Mouse (Mus musculus): Measurements from ENCODE around the gene Gramd2.

DNA sequence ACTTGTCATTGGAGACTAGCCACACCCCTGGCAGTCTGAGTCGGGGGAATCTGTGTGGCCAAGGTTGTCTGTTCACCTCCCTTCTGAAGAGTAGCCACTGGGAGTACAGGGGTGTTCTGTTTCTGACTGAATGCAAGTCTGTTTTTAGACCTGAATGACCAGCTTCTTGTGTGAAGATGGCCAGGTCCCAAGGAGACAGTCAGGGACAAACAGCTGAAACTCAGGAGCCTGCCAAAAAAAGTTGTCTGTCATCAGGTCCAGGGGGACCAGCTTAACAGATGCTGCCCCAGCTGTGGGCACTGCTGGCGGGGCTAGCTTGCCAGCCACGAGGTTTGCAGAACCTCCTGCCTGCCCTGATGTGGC, 15.5 kb downstream of the Gramd2 start:
- no peak for TF ChIP-seq CTCF (IDR thresholded peaks at IDR 0.05; ENCODE audit: control insufficient read depth, insufficient read depth, insufficient read length)
- no peak for TF ChIP-seq USF1 (IDR thresholded peaks at IDR 0.05; ENCODE audit: low read depth)
- TF ChIP-seq CEBPB (IDR thresholded peaks at IDR 0.05; ENCODE audit: low read depth) = no peak
- TF ChIP-seq MYOG (IDR thresholded peaks at IDR 0.05; ENCODE audit: control insufficient read depth, extremely low read depth, insufficient read length) = no peak
- no peak for TF ChIP-seq MAX (IDR thresholded peaks at IDR 0.05)
- no peak for TF ChIP-seq MYOD1 (IDR thresholded peaks at IDR 0.05; ENCODE audit: control insufficient read depth, insufficient read length, low read depth)
- TF ChIP-seq FOSL1 (IDR thresholded peaks at IDR 0.05; ENCODE audit: insufficient read depth, low read length, poor library complexity, severe bottlenecking) = no peak

Data from C2C12 (cell line).